Mouse (Mus musculus): ENCODE results near the gene Vars.
"Not testable (repeated sequence)": the region's sequence is repeated elsewhere in the genome, so short reads cannot be mapped to it uniquely, and the experiment has no call there.

The Vars gene

DNA sequence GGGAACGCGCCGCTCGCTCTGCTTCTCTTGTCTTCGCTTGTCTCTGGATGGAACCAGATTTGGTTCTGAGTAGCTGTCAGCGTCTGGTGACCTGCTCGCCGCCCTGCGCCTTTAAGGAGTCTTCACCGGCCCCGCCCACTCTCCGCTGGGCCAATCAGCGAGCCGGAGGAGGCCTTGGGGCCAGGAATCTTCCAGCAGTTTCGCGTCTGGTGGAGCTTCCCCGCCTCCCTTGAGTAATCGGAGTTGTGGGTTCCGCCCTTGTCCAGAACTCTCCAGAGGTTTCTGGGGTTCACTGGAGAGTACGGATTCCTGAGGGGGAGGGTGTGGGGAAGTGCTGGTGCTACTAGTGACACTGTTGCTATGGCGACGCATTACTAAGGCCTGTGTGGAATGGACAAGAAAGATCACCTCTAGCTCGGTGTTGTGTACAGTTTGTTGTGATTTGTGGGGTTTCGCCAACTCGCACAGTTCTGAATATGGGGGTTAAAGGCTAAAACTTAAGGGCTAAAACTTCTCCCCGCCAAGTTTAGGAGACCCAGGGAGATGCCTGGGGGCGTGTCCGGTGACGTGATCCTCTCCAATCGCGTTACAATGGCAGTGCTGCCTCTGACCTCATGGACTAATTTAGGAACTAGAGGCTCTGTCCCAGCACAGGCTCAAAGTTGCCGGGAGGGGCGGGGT, 28.6 kb upstream of the Vars start, which contains the start of the genes Hspa1a and Hspa1l:
Gene Hspa1a (minus strand): TSS at position 88 of the 681 bp plus-strand sequence.
Gene Hspa1l (plus strand): TSS at position 635 of the 681 bp plus-strand sequence.
- DNase-seq, result peak; percentile 51

DNA sequence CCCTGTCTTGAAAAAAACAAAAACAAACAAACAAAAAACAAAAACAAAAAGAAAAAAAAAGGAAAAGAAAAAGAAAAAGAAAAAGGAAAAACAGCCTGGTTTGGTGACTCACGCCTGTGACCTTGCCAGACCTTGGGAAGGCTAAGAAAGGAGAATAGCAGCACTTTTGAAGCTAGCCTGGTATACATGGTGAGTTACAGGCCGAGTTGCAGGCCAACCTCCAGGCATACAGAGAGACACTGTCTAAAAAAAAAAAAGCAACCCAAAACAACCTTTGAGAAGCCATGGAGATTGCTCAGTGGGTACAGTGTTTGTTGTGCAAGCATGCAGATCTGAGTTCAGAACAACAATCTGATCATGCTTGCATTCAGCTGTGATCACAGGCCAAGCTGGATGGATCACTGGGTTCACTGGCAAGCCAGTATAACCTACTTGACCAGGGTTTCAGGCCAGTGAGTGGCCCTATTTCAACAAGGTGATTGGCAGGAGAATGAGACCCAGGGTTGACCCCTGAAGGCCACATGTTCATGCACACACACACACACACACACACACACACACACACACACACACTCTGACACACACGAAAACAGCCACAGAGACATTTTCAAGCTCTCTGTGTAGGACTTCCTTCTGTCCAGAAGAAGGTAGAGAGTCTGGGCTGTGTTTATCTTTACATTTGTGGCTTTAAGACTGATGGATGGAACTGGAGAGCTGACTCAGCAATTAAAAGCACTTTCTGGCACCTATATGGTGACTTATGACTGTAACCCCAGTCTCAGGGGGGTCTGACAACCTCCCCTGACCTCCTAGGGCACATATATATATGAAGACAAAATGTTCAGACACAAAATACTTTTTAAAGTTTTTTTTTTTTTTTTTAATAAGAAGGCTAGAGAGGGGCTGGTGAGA, 24.9 kb upstream of the Vars start:
- no peak for DNase-seq

DNA sequence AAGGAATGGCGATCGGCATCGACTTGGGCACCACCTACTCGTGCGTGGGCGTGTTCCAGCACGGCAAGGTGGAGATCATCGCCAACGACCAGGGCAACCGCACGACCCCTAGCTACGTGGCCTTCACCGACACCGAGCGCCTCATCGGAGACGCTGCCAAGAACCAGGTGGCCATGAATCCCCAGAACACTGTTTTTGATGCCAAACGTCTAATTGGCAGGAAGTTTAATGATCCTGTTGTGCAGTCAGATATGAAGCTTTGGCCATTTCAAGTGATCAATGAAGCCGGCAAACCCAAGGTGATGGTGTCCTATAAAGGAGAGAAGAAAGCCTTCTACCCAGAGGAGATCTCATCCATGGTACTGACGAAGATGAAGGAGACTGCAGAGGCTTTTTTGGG, 23.8 kb upstream of the Vars start:
- DNase-seq, result no peak

DNA sequence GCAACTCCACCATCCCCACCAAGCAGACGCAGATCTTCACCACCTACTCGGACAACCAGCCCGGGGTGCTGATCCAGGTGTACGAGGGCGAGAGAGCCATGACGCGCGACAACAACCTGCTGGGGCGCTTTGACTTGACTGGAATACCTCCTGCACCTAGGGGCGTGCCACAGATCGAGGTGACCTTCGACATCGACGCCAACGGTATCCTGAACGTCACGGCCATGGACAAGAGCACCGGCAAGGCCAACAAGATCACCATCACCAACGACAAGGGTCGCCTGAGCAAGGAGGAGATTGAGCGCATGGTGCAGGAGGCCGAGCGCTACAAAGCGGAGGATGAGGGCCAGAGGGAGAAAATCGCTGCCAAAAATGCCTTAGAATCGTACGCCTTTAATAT, 22.5 kb upstream of the Vars start:
- DNase-seq, result no peak

DNA sequence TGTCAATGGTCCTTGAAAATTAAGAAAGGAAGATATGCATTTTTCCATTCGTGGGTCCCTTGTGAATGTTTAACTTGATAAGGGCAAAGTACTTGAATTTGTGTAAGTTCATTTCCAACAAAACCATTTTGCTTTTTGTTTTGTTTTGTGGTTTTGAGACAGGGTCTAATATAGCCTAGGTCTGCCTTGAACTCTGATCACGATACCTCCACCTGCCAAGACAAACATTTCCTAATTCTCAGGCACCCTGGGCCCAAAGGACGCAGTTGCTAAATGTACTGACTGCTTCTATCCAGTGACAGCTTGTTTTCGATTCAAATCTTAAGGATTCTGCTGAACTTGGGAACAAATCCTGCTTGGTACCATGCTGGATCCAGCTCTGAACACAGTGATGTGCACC, 21.2 kb upstream of the Vars start:
- no peak for DNase-seq

DNA sequence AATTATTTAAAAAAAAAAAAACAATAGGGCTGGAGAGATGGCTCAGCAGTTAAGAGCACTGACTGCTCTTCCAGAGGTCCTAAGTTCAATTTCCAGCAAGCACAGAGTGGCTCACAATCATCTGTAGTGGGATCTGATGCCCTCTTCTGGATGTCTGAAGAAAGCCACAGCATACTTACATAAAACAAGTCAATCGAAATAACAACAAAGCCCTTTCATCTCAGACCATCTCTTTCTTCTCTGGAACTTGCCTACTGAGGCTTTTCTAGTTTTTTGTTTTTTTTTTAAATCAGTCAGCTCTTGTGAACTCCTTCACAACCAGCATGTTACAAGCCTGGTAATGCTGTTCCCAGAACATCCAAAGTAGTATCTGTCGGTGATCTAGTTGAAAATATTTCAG, 20.1 kb upstream of the Vars start:
- DNase-seq, result no peak

DNA sequence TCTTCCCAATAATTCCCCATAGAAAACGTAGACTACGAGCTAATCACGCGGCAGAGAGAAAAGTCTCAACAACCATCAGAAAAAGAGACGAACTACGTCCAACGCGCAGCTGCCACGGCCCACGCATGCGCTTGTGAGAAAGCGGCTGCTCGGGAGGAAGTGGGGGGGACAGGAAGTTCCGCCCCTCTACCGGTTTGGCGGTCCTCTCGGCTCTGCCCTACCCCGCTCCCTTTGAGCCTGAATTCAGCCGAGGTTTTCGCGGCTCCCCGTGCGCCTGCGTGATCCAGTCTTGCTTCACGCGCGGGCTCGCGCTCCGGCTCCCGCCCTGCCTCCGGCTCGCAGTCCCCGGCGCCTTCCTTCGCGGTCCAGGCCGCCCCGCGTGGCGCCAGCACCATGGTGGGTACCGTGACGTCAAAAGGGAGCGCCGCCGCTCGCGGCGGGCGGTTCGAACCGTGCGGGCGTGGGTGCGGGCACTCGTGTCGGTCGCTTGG, 19.1 kb upstream of the Vars start, which contains the start of gene Lsm2:
Gene Lsm2 (plus strand): TSS at position 173 of the 491 bp plus-strand sequence.
- peak; percentile 87 for DNase-seq

DNA sequence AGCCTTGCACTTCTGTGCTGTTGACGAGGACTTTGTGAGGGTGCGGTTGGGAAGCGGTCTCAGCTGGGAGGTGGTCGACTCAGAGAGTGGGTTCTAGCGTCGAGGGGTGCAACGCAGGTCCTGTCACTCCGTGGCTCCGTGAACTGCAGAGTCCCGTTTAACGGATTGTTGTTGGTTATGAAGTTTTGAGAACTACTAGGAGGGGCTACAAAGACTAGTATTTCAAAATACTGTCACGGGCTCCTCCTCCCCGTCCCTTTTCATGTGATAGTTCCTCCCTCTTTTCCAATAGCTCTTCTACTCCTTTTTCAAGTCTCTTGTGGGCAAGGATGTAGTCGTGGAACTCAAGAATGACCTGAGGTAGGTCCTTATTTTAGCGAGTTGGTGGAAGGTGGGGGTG, 18.5 kb upstream of the Vars start:
- no peak for DNase-seq

DNA sequence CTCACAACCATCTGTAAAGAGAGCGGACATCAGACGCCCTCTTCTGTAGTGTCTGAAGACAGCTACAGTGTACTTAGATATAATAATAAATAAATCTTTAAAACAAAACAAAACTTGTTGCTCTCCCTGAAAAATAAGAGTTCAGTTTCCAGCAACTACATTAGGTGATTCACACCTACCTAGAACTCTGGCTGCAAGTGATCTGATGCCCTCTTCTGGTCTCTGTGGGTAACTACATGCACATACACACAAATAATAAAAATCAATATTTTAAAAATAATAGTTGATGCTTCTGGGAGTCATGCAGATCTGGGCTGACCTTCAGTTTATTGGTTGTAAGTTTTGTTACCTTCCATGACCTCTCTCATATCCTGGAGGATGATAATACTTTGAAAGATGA, 16.6 kb upstream of the Vars start:
- DNase-seq, result no peak

DNA sequence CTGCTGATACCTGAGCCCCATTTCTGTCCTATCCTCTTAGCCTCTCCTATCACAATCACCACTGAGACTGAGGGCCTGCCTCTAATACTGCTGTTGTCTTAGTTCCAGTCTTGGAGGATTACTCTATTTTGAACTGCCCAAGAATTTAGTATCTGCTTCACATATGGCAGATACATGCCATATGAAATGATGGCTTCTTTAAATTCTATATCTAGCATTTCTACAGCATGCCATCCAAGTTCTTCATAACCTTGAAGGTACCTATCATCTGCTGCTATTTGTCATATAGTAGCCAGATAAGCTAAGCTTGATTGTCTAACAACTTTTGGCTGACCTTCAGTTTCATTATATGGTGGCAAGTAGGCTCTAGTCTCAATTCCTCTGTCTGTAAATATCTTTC, 6.0 kb upstream of the Vars start:
- no peak for DNase-seq

DNA sequence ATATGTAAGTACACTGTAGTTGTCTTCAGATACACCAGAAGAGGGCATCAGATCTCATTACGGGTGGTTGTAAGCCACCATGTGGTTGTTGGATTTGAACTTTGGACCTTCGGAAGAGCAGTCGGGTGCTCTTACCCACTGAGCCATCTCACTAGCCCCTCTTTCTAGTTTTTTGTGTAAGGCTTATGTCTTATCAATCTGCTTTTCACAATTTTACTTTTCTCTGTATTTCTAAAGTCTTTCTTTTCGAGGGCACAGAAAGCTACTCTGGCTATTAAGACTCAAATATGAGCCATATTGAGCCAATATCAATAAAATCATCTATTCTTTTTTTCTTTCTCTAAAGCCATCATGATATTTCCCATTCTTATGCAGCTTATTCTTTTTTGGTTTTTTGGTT, 5.6 kb upstream of the Vars start:
- not testable (repeated sequence) for DNase-seq

DNA sequence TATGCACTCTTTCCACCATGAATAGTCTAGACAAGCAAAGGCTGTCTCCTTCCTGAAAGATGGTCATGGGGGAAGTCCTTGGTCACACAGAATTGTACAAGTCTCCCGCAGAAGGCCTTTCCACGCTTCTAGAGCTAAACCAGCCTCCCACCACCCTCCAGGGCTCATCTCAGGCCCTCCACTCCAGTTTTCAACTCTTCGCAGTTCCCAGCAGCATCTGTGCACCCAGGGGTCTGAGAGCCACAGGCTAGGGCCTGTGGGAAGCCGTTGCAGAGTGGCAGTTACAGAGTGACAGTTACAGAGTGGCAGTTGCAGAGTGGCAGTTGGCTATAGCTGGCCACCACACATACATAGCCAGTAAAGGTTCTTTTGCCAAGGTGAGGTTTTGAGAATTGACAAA, 4.9 kb upstream of the Vars start:
- not testable (repeated sequence) for DNase-seq

DNA sequence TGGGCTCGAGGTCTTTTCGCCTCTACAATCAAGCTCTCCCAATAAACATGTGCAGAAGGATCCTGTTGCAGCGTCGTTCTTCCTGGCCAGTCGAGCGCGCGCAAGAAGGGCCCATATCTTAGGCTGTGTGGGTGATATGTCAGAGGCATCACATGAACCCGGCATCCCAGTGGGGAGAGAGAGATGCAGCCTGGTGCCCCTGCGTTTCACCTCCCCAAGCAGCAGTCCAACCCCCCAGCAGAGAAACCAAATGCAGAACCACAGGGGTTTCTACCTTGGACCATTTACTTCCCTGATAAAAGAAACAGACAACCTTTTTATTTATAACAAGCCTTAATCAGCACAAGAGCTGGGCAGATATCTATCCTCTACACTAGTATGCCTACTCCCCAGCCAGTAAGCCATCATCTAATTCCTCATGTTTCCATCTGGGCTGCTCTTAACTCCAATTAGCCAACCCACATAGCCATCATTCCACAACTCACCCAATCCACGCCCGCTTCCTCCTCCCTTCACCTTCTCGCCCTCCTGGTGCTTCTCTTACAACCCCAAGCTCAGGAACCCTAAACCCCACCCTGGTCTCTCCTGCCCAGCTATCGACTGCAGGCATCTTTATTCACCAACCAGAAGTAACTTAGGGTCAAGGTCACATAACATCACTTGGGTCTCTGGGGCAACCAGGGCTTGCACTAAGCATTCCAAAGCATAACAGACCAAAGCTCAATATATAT, 4.2 kb upstream of the Vars start:
- DNase-seq, result no peak

DNA sequence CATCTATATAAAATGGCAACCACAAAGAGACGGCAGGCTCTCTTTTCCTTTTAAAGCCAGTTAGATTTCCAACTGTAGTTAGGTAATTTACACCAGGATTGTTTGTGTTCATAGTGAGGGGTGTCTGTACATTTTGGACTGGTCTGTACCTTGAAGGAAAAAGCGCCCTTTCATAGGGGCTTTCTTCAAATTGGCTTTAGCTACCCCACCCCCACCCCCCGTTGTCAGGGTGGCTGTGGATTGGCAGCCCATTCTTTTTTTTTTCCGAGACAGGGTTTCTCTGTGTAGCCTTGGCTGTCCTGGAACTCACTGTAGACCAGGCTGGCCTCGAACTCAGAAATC, 3.7 kb upstream of the Vars start:
- no peak for DNase-seq

DNA sequence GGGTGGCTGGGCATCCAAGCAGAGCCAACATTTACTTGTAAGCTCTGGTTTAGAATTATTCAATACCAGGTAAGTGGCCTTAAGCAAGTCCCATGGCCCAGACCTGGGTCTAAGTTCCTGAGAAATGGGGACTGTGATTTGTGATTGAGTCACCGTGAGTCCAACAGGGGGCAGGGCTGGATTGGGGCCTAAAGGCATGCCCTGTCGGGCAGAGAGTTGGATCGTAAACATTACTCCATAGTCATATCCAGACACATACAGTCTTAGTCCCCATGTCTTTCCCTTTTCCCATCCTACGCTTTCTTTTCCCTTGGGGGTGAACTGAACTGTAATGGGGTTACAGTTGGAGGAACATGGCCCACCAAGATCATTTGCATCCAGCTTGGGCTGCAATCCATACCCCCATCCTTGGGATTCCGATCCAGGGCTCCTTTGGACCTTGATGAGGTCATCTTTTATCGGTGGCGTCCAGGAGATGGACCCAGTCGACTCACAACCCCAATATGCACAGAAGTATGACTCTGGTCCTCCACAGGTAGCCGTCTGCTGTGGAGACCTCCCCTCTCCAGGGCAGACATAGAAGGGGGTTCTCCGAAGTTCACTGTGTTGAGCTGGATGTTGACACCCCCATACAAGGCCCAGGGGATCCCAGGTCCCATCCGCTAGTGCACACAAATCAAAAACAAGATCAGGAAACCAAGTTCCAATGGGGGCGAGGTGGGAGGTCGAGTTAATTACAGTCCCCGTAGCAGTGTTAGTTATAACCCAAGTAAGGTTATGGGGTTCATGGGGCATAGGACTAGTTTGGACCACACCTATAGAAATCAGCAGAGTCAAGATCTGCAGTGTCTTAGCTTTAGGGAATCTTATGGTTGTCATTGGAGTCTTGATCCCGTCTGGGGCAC, 2.0 kb upstream of the Vars start:
- DNase-seq, result no peak

DNA sequence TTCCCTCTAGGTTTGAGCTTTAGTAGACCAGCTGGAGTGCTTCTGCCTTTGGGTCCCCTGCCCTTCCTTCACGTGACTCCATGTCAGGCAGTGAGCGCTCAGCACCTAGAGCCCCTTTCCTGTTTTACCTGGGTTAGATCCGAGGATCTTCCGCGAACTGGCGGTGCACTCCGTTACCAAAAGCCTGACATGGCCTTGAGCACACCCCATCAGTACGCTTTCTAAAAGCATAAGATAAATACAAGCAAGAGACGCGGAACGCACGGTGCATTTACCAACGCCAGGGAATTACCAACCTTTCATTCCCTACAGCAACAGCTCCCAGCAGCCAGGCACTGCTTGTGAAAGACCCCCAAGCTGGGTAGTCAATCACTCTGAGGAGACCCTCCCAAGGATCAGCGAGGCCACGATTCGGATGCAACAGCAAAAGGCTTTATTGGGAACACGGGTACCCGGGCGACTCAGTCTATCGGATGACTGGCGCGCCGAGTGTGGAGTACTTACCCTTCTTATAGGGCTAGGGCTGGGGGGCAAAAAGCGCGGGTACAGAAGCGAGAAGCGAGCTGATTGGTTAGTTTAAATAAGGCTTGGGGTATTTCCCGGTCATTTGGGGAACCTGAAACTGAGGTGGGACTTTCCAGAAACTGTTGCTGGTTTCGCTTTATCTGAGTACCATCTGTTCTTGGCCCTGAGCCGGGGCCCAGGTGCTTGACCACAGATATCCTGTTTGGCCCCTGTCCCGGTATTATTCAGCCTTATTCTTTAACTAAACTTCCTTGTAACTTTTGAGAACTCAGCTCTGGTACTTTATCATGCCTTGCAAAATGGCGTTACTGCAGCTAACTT, 693 bp upstream of the Vars start:
- not testable (repeated sequence) for DNase-seq

DNA sequence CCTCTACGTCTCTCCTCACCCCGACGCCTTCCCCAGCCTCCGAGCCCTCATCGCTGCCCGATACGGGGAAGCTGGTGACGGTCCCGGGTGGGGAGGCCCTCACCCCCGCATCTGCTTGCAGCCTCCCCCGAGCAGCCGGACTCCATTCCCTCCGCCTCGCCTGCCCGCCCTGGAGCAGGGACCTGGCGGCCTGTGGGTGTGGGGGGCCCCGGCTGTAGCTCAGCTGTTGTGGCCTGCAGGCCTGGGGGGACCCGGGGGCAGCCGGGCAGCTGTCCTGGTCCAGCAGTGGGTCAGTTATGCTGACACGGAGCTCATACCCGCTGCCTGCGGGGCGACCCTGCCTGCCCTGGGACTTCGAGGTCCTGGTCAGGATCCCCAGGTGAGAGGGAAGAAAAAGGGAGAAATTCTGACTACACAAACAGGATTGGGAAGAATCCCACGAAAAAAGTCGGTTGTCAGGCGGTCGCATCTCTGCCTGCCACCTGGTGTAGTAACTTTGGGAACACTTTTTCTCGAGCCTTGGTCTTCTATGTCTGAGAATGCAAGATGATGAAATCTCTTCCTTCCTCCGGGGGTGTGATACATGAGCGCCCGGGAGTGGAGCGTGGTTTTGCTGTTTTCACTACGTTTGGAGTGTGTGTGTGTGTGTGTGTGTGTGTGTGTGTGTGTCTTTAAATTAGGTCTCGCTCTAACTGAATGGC, 815 bp downstream of the Vars start:
- peak; percentile 41 for DNase-seq

DNA sequence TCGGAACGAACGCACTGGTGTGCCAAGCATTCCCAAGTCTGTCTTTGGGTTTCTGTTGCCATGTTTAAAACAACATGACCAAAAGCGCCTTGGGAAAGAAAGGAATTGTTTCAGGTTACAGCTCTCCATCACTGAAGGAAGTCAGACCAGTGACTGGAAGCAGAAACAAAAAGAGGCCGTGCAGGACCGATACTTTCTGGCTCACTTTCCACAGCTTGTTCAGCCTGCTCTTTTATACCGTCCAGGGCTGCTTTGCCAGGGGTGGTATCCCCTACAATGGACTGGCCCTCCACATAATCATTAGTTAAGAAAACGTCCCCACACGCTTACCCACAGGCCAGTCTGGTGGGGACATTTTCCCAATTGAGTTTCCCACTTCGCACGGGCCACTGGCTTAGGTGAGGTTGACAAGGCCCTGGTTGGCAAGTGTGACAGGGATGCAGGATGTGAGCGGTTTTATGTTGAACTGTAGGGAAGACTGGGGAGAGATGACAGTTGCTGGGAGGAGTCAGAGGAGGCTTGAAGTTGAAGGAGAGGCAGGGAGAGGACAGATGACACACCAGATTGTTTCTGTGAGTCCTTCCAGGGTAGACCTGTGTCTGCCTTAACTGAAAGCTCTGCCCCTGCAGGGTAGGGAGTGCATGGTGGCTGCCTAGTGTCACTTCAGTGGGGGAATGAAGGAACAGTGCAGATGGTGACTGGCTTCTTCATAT, 1.5 kb downstream of the Vars start:
- no peak for DNase-seq

DNA sequence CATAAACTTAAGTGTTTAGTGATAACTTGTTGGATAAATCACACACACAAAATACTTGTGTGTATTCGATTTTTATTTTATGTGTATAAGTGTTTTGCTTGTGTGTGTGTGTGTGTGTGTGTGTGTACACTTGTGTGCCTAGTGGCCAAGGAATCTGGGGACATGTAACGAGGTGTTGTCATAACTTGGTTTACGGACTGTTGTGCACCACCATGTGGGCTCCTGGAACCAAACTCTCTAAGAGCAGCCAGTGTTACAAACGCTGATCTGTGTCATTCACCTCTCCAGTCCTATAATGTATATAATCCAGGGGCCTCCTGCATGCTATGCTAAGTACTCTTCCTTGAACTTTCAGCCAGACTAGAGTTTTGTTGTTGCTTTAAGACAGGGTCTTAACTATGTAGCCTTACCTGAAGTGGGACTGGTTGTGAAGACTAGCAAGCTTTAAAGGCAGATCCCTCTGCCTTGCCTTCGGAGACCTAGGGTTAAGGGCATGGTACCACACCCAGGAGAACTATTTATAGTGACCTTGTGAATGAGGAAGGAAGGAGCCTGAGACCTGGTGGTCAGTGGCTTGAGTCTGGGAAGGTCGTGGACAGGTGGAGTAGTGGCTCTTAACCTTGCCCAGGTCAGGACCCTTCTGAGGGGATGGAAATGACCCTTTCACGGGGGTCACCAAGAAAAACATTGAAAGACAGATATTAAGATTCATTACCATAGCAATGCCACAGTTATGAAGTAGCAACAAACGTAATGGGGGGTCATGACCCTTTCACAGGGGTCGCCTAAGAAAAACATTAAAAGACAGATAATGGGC, 2.4 kb downstream of the Vars start:
- DNase-seq, result no peak

Data from right cerebral cortex, postnatal 14 days (tissue).